Mouse (Mus musculus) E14TG2a.4 (cell line): Measurements from ENCODE around the gene Fosb.

Experiments used
- CTCF ChIP-seq: conservative IDR thresholded peaks from 2 replicates; pipeline ENCODE4 v1.5.1; 2014; ENCODE audit warnings: low read length
- NANOG ChIP-seq: IDR thresholded peaks from 2 replicates; pipeline ENCODE4 v1.6.1; 2014; ENCODE audit warnings: borderline replicate concordance, low read length, mixed read lengths
- POU5F1 ChIP-seq: IDR thresholded peaks from 2 replicates; pipeline ENCODE4 v1.6.1; 2014; ENCODE audit warnings: low read length, borderline replicate concordance

- TF ChIP-seq CTCF (no peak), POU5F1 (no peak), NANOG (no peak)
These were observed 27.0 kb downstream of the Fosb start for GRCm38 (mm10) chr7:19282791-19283405.
